ENCODE assay signal across 7 mouse cellular contexts in the genomic region with DNA sequence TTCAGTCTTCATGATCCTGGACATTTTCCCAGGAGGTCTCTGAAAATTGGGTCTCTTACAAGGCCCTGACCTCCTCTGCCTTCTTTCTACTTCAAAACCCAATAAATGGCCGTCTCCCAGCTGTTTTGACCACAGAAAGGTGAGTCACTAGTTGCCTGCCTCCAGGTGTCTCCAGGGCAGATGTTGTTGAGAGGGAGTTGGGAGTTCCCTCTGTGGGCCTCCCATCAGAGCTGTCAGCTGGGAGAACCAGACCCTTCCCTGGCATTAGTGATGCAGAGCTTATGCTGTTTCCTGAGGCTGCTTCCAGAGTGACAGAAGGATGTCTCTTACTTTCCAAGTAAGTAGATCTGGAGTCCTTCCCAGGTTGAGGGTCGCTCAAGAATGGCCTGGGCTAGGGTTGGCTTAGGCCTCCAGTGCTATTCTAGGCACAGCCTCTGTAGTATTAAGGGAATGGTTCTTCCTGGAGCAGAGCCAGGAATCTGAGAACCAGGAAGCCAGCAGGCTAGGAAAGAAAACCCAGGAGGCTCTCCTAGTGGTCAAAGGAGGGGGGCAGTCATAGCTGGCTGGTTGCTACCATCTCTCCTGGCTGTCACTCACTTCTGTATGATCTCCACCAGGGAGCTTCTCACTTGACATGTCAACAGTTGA. TPM values are rescaled to one million over a fixed set of nuclear protein-coding genes. Genes with fewer than 3 reads are reported as not detected.
DNase-seq lines count a peak whose midpoint lies in the region; ATAC-seq and TF ChIP-seq lines count a peak whose summit lies in the region.

No protein-coding gene starts in this region.

- DNase-seq in MN1 (ENCODE audit: low spot score) = peak; percentile 71
- DNase-seq in adrenal gland, postnatal 25 days = peak; percentile 24
- DNase-seq in hindbrain, embryonic 11.5 days (ENCODE audit: low spot score) = no peak
- DNase-seq in limb, embryonic 14.5 days (ENCODE audit: low spot score) = peak; percentile 58
- no peak for DNase-seq in frontal cortex, postnatal 36 days (ENCODE audit: low spot score in 2 of 2)

- peak overlapping the region; percentile 99 for H3K27ac ChIP-seq in forebrain, embryonic 16.5 days (ENCODE audit: low read length)
- H3K27ac ChIP-seq in hindbrain, embryonic 11.5 days (ENCODE audit: low read depth, low read length) = no peak overlapping the region
- no peak overlapping the region; the same call in 1 of the 2 replicates for H3K27ac ChIP-seq in limb, embryonic 14.5 days (replicated peaks; ENCODE audit: low read depth, low read length)
- H3K27ac ChIP-seq in neural tube, embryonic 12.5 days = no peak overlapping the region

- peak overlapping the region; percentile 72 for H3K4me2 ChIP-seq in forebrain, embryonic 16.5 days (ENCODE audit: low read length)
- H3K4me2 ChIP-seq in hindbrain, embryonic 11.5 days (replicated peaks; ENCODE audit: low read depth, low read length) = peak overlapping the region; percentile 60
- peak overlapping the region; percentile 84 for H3K4me2 ChIP-seq in limb, embryonic 14.5 days (replicated peaks; ENCODE audit: low read depth, low read length, severe bottlenecking)
- H3K4me2 ChIP-seq in neural tube, embryonic 12.5 days (replicated peaks) = peak overlapping the region; percentile 81

- WGBS in forebrain, embryonic 16.5 days = 85% methylated on average over 2 of the region's 2 CpGs
- WGBS in hindbrain, embryonic 11.5 days = 91% methylated on average over 2 of the region's 2 CpGs
- WGBS in limb, embryonic 14.5 days = 51% methylated on average over 2 of the region's 2 CpGs
- WGBS in neural tube, embryonic 12.5 days = 83% methylated on average over 2 of the region's 2 CpGs

- peak overlapping the region; percentile 92 for H3K4me3 ChIP-seq in forebrain, embryonic 16.5 days (replicated peaks; ENCODE audit: low read length)
- H3K4me3 ChIP-seq in hindbrain, embryonic 11.5 days (ENCODE audit: low read depth, low read length) = peak overlapping the region; percentile 81
- peak overlapping the region; percentile 96; the same call in 1 of the 2 replicates for H3K4me3 ChIP-seq in limb, embryonic 14.5 days (replicated peaks; ENCODE audit: low read length)
- H3K4me3 ChIP-seq in neural tube, embryonic 12.5 days = peak overlapping the region; percentile 76

- H3K4me1 ChIP-seq in forebrain, embryonic 16.5 days (replicated peaks; ENCODE audit: control insufficient read depth, insufficient read depth, low read length) = peaks cover 50% of the 10 kb centered on the region
- H3K4me1 ChIP-seq in hindbrain, embryonic 11.5 days (replicated peaks; ENCODE audit: control insufficient read depth, insufficient read depth, low read length) = peaks cover 12% of the 10 kb centered on the region
- H3K4me1 ChIP-seq in limb, embryonic 14.5 days (ENCODE audit: control insufficient read depth, insufficient read depth, low read length) = peaks cover 16% of the 10 kb centered on the region
- peaks cover 38% of the 10 kb centered on the region for H3K4me1 ChIP-seq in neural tube, embryonic 12.5 days

- no peak for TF ChIP-seq POLR2A in limb, embryonic 14.5 days (IDR thresholded peaks at IDR 0.05; ENCODE audit: borderline replicate concordance, extremely low read depth, insufficient read depth, insufficient read length)

- no peak for ATAC-seq in forebrain, embryonic 16.5 days
- no peak for ATAC-seq in hindbrain, embryonic 11.5 days (ENCODE audit: low FRiP score)
- no peak for ATAC-seq in limb, embryonic 14.5 days (ENCODE audit: low FRiP score, low read depth)
- ATAC-seq in neural tube, embryonic 12.5 days (ENCODE audit: low FRiP score, low read depth) = no peak

- no peaks in the 10 kb centered on the region for H3K9me3 ChIP-seq in forebrain, embryonic 16.5 days (ENCODE audit: control insufficient read depth, low read length)
- no peaks in the 10 kb centered on the region for H3K9me3 ChIP-seq in hindbrain, embryonic 11.5 days (ENCODE audit: control insufficient read depth, low read length)
- no peaks in the 10 kb centered on the region for H3K9me3 ChIP-seq in limb, embryonic 14.5 days (ENCODE audit: control insufficient read depth, low read length)
- no peaks in the 10 kb centered on the region for H3K9me3 ChIP-seq in neural tube, embryonic 12.5 days

- H3K9ac ChIP-seq in forebrain, embryonic 16.5 days (replicated peaks; ENCODE audit: low read depth, low read length) = no peak overlapping the region; the same call in 1 of the 2 replicates
- H3K9ac ChIP-seq in hindbrain, embryonic 11.5 days (ENCODE audit: low read depth, low read length) = peak overlapping the region; percentile 95
- no peak overlapping the region for H3K9ac ChIP-seq in limb, embryonic 14.5 days (ENCODE audit: low read depth, low read length, severe bottlenecking)
- H3K9ac ChIP-seq in neural tube, embryonic 12.5 days = peak overlapping the region; percentile 91

- H3K36me3 ChIP-seq in forebrain, embryonic 16.5 days (ENCODE audit: control insufficient read depth, insufficient read depth) = peaks cover 4% of the 10 kb centered on the region
- no peaks in the 10 kb centered on the region for H3K36me3 ChIP-seq in hindbrain, embryonic 11.5 days (ENCODE audit: control insufficient read depth, insufficient read depth, low read length)
- peaks cover 8% of the 10 kb centered on the region; the same call in 1 of the 2 replicates for H3K36me3 ChIP-seq in limb, embryonic 14.5 days (ENCODE audit: control insufficient read depth, insufficient read depth, low read length)
- H3K36me3 ChIP-seq in neural tube, embryonic 12.5 days = peaks cover 28% of the 10 kb centered on the region

- no peaks in the 10 kb centered on the region for H3K27me3 ChIP-seq in forebrain, embryonic 16.5 days (replicated peaks; ENCODE audit: control insufficient read depth, insufficient read depth, low read length)
- H3K27me3 ChIP-seq in hindbrain, embryonic 11.5 days (ENCODE audit: control insufficient read depth, insufficient read depth, low read length) = peaks cover 2% of the 10 kb centered on the region; the same call in 1 of the 2 replicates
- peaks cover 3% of the 10 kb centered on the region; the same call in 1 of the 2 replicates for H3K27me3 ChIP-seq in limb, embryonic 14.5 days (ENCODE audit: control insufficient read depth, insufficient read depth, low read length)
- 0 out of 2 replicates have a peak, but pooled peaks cover 10% of the 10 kb centered on the region for H3K27me3 ChIP-seq in neural tube, embryonic 12.5 days (replicated peaks)

RNA-seq across cellular contexts. Expression of a gene that starts 2.1 kb away (rescaled TPM):
- total RNA-seq in adrenal gland, postnatal 25 days (2021) = 322 and 410 TPM in 2 replicates
- polyA plus RNA-seq in forebrain, embryonic 16.5 days (2015; fragmentation: Nextera tagmentation; extraction: Ambion mirVana) = 82.1 and 83.2 TPM in 2 replicates
- 66.1 and 80.9 TPM in 2 replicates for polyA plus RNA-seq in hindbrain, embryonic 11.5 days (2014; fragmentation: Nextera tagmentation; extraction: Ambion mirVana)
- polyA plus RNA-seq in limb, embryonic 14.5 days (2012; rRNA removed) = 26.8 and 35.7 TPM in 2 replicates
- polyA plus RNA-seq in limb, embryonic 14.5 days (2014; fragmentation: Nextera tagmentation; extraction: Ambion mirVana) = 15.5 and 17.6 TPM in 2 replicates
- 128 and 144 TPM in 2 replicates for polyA plus RNA-seq in neural tube, embryonic 12.5 days (2016; fragmentation: Nextera tagmentation; extraction: Ambion mirVana)

RNA-seq across cellular contexts. Expression of a gene that starts 25.7 kb away (rescaled TPM):
- total RNA-seq in adrenal gland, postnatal 25 days (2021) = 40.9 and 46.2 TPM in 2 replicates
- polyA plus RNA-seq in forebrain, embryonic 16.5 days (2015; fragmentation: Nextera tagmentation; extraction: Ambion mirVana) = 53.4 and 60.4 TPM in 2 replicates
- 56.8 and 64.3 TPM in 2 replicates for polyA plus RNA-seq in hindbrain, embryonic 11.5 days (2014; fragmentation: Nextera tagmentation; extraction: Ambion mirVana)
- 50.7 and 66.4 TPM in 2 replicates for polyA plus RNA-seq in limb, embryonic 14.5 days (2012; rRNA removed)
- polyA plus RNA-seq in limb, embryonic 14.5 days (2014; fragmentation: Nextera tagmentation; extraction: Ambion mirVana) = 43.8 and 49.4 TPM in 2 replicates
- polyA plus RNA-seq in neural tube, embryonic 12.5 days (2016; fragmentation: Nextera tagmentation; extraction: Ambion mirVana) = 44.5 and 45.8 TPM in 2 replicates

Comparison
In these comparisons a context has a peak if more than half of its experiments do, and no peak if none do; other contexts are left out.
1. DNase-seq: peak in MN1 (single experiment), adrenal gland, postnatal 25 days (single experiment) and limb, embryonic 14.5 days (single experiment); none in hindbrain, embryonic 11.5 days (single experiment) and frontal cortex, postnatal 36 days (0 of 2).
2. H3K9ac ChIP-seq: peak in hindbrain, embryonic 11.5 days (single experiment) and neural tube, embryonic 12.5 days (single experiment); none in forebrain, embryonic 16.5 days (single experiment) and limb, embryonic 14.5 days (single experiment).
3. Peak in every context shown above with its lines, with median percentiles within 50 percentile points of each other: H3K4me2 ChIP-seq and H3K4me3 ChIP-seq.